15 mouse cellular contexts compared by ENCODE assay signal in genomic region chr11:40540229-40540628, GRCm38 (mm10).
"Had no signal": no experiment of that assay in that cellular context is flagged by ENCODE, and none has a peak within 500 bp of the region (broad histone marks: within the 10 kb centered on the region; RNA-seq: fewer than 3 reads in every experiment).

No protein-coding gene starts in this region.

- H3K4me3 ChIP-seq: layer of hippocampus, adult 2 months; limb, embryonic 12.5 days; lung, embryonic 15.5 days; midbrain, embryonic 12.5 days had no signal

- H3K36me3 ChIP-seq: limb, embryonic 12.5 days; lung, embryonic 15.5 days; midbrain, embryonic 12.5 days had no signal

- H3K9ac ChIP-seq: limb, embryonic 12.5 days; liver, embryonic 14.5 days; lung, embryonic 15.5 days; midbrain, embryonic 12.5 days had no signal

- H3K27ac ChIP-seq: layer of hippocampus, adult 2 months; limb, embryonic 12.5 days; liver, embryonic 14.5 days; lung, embryonic 15.5 days; macrophage; midbrain, embryonic 12.5 days had no signal

- H3K9me3 ChIP-seq: limb, embryonic 12.5 days; lung, embryonic 15.5 days; megakaryocyte, embryonic 14.5 days; midbrain, embryonic 12.5 days had no signal

- H3K27me3 ChIP-seq: limb, embryonic 12.5 days; lung, embryonic 15.5 days; megakaryocyte, embryonic 14.5 days; midbrain, embryonic 12.5 days had no signal

- DNase-seq: kidney, adult 8-10 months; kidney, postnatal 36 days; liver; lung, postnatal 14 days; right cerebral cortex, adult 18-20 months; right cerebral cortex, postnatal 25 days; thymus, postnatal 4 days had no signal

- H3K4me2 ChIP-seq: limb, embryonic 12.5 days; lung, embryonic 15.5 days; midbrain, embryonic 12.5 days had no signal

- H3K4me1 ChIP-seq: limb, embryonic 12.5 days; lung, embryonic 15.5 days; megakaryocyte, embryonic 14.5 days; midbrain, embryonic 12.5 days had no signal

- ATAC-seq: midbrain, embryonic 16.5 days had no signal
